Mouse (Mus musculus): ENCODE results near the gene Adh1.

GRCm38 (mm10) chr3:138290672-138291071 lies 29.9 kb downstream of the Adh1 start:
- TF ChIP-seq CTCF (IDR thresholded peaks at IDR 0.05; ENCODE audit: control insufficient read depth, insufficient read depth, low read length) (no peak), POLR2A (IDR thresholded peaks at IDR 0.05; ENCODE audit: borderline replicate concordance, control insufficient read depth, low read depth, low read length) (no peak)
